Mouse (Mus musculus) embryonic facial prominence, embryonic 15.5 days (tissue): ENCODE results near the gene Apobr. TPM values are rescaled to one million over a fixed set of nuclear protein-coding genes. Genes with fewer than 3 reads are reported as not detected.

Experiments used
- ATAC-seq: fragments of 200-750 bp; cut with Nextera tagmentation; 2 replicates; pipeline ENCODE4 v1.8.0; 2017; ENCODE audit warnings: low read depth, moderate TSS enrichment; ENCODE audit not compliant: insufficient number of reproducible peaks, low FRiP score, low TSS enrichment
- H3K27ac ChIP-seq: fragments of 300-500 bp; sonication (generic); replicated peaks from 2 replicates; pipeline ENCODE4 v1.5.1; 2015; ENCODE audit warnings: mild to moderate bottlenecking, inconsistent platforms
- H3K27me3 ChIP-seq: fragments of 300-500 bp; sonication (generic); 2 replicates; pipeline ENCODE4 v1.6.1; 2015; ENCODE audit warnings: inconsistent platforms
- H3K36me3 ChIP-seq: fragments of 300-500 bp; sonication (generic); 2 replicates; pipeline ENCODE4 v1.6.1; 2015; ENCODE audit warnings: mild to moderate bottlenecking, inconsistent platforms
- H3K4me1 ChIP-seq: fragments of 300-500 bp; sonication (generic); 2 replicates; pipeline ENCODE4 v1.6.1; 2015; ENCODE audit warnings: inconsistent platforms
- H3K4me2 ChIP-seq: fragments of 300-500 bp; sonication (generic); replicated peaks from 2 replicates; pipeline ENCODE4 v1.6.1; 2015; ENCODE audit warnings: mild to moderate bottlenecking, inconsistent platforms
- H3K4me3 ChIP-seq: fragments of 300-500 bp; sonication (generic); replicated peaks from 2 replicates; pipeline ENCODE4 v1.5.1; 2015; ENCODE audit warnings: mild to moderate bottlenecking, inconsistent platforms
- H3K9ac ChIP-seq: fragments of 300-500 bp; sonication (generic); 2 replicates; pipeline ENCODE4 v1.6.1; 2015; ENCODE audit warnings: inconsistent platforms
- H3K9me3 ChIP-seq: fragments of 300-500 bp; sonication (generic); replicated peaks from 2 replicates; pipeline ENCODE4 v1.6.1; 2016; ENCODE audit warnings: inconsistent platforms
- WGBS: fragments of 180-500 bp; shearing (Covaris S2); methylation state at CpG from one replicate; pipeline ENCODE4 v1.1.7; 2015; 5-methylcytosine and 5-hydroxymethylcytosine counted together
- polyA plus RNA-seq: library from polyadenylated mRNA; unstranded; fragments of >200 nt; fragmentation: Nextera tagmentation; extraction: Ambion mirVana; gene quantifications from 2 replicates; pipeline ENCODE4 v1.2.1, GENCODE M21; 2015

The Apobr gene
- 1.4 and 1.5 TPM in 2 replicates for polyA plus RNA-seq

DNA sequence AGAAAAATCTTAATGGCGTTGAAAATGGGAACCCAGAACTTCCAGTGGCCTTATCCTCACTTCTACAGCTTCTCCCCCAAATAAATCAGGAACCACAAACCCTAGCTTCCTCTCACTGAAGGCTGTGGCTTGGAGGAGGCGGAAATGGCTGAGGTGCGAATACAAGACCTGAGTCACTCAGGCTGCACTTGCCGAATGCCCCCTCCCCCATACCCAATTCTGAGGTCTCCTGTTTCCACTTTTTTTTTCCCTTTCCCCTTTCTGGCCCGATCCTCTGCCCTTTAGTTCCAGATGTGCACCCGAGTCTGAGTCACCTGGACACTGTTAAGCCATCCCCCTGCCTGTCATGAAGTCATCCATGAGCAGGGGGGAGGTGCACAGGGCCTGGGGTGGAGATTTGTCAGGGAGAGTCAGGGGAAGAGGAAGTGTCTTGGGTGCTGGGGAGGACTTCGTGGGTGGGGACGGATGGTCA is at the start of gene Apobr:
Gene Apobr, plus strand, starts transcription at position 437 of the 472 bp plus-strand sequence.
- no peak within 1 kb of the TSS for H3K9ac ChIP-seq
- H3K4me2 ChIP-seq, result peak within 1 kb of the TSS; percentile 80
- peaks cover 15% of the 10 kb centered on the region for H3K27me3 ChIP-seq
- no peaks in the 10 kb centered on the region for H3K36me3 ChIP-seq
- no peaks in the 10 kb centered on the region for H3K9me3 ChIP-seq
- no peak for ATAC-seq
- WGBS, result 73% methylated on average over 8 of the region's 8 CpGs
- peaks cover 14% of the 10 kb centered on the region for H3K4me1 ChIP-seq
- peak within 1 kb of the TSS; percentile 94; the same call in 1 of the 2 replicates for H3K27ac ChIP-seq
- H3K4me3 ChIP-seq, result peak within 1 kb of the TSS; percentile 56

DNA sequence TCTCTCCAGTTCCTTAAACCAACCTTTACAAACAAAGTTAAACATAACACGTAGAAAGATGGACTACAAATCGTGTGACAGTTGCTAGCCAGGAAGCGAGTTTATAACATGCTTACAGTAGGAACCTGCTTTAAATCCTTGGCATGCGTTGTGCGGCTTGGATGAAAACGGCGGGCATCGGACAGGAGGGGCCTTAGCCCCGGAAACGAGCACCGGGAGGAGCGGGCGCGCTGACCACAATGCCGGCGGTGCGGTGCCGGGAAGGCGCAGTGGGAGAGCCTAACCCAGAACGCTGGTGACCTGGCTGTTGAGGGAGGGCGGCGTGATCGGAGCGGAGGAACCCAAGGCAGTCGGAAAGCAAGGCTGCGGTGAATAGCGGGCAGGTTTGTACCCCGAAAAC is 49.0 kb upstream of the Apobr start:
- Histone ChIP-seq H3K4me2 (peak overlapping the region; percentile 85), H3K9ac (peak overlapping the region; percentile 39; the same call in 1 of the 2 replicates), H3K4me3 (peak overlapping the region; percentile 49), H3K27ac (no peak overlapping the region), H3K4me1 (0 out of 2 replicates have a peak, but pooled peaks cover 8% of the 10 kb centered on the region), H3K9me3 (no peaks in the 10 kb centered on the region), H3K36me3 (no peaks in the 10 kb centered on the region), H3K27me3 (peaks cover 11% of the 10 kb centered on the region)
- ATAC-seq, result no peak
- WGBS, result 1% methylated on average over 28 of the region's 28 CpGs

DNA sequence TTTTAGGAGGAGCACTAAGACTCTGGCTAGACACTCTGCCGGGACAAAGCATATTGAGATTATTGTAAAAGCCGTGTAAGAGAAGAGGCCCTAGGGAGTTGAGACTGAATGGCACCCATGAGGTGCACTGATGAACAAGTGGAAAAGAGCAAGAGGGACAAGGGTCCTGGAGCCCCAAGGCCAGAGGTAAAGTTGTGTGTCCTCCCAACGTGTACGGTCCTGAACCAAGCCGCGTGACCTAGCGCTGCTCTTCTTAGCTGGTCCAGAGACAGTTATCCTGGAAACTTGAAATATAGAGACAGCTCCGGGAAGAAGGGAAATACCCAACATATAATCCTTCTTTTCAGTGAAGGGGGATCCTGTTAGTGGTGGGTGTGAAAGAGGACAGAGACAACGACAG is 48.3 kb upstream of the Apobr start:
- Histone ChIP-seq H3K4me1 (0 out of 2 replicates have a peak, but pooled peaks cover 8% of the 10 kb centered on the region), H3K4me2 (peak overlapping the region; percentile 85), H3K27me3 (peaks cover 11% of the 10 kb centered on the region), H3K9ac (no peak overlapping the region), H3K4me3 (peak overlapping the region; percentile 49), H3K9me3 (no peaks in the 10 kb centered on the region), H3K36me3 (no peaks in the 10 kb centered on the region), H3K27ac (no peak overlapping the region)
- ATAC-seq, result no peak
- WGBS, result 55% methylated on average over 9 of the region's 9 CpGs

DNA sequence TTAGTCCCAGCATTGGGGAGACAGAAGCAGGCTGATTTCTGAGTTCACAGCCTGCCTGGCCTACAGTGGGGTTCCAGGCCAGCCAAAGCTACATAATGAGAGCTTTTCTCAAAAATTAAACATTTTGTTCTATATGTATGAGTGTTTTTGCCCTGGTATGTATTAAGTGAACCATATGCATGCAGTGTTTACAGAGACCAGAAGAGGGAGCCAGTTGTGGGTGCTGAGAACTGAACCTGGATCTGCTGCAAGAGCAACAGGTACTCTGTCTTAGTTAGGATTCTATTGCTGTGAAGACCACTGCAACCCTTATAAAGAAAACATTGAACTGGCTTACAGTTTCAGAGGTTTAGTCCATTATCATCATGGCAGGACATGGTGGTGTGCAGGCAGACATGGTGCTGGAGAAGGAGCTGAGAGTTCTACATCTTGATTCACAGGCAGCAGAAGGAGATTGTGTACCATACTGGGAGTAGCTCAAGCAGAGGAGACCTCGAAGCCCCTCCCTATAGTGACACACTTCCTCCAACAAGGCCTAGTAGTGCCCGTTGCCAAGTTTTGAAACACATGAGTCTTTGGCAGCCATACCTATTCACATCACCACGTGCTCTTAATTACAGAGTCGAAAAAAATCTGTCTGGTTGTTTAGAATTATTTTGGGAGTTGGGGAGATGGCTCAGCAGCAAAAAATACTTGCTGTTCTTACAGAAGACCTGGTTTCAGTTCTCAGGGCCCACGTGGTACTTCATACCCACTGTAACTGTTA is 46.7 kb upstream of the Apobr start:
- Histone ChIP-seq H3K4me2 (no peak overlapping the region), H3K4me1 (0 out of 2 replicates have a peak, but pooled peaks cover 8% of the 10 kb centered on the region)

DNA sequence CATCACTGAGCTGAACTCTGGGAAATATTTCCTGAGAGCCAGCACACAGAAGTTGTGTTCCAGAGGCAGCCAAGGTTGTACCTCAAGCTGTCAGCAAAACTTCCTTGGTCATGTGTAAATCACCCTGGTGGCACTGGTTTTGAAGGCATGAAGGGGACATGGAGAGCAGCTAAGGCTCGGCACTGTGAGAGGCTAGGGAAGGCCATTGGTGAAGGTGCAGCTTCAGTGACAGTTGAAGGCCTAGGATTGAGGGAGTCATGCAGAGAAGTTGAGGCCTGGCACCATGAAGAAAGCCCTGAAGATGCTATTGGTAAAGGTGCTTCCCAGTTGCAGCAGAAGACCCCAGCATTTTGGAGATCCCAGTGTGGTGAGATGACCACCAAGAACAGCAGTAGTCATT is 43.1 kb upstream of the Apobr start:
- no peak for ATAC-seq
- H3K27me3 ChIP-seq, result peaks cover 5% of the 10 kb centered on the region
- no peaks in the 10 kb centered on the region for H3K9me3 ChIP-seq
- no peak overlapping the region for H3K4me2 ChIP-seq
- WGBS, result 88% methylated on average over 1 of the region's 1 CpGs
- 0 out of 2 replicates have a peak, but pooled peaks cover 3% of the 10 kb centered on the region for H3K4me1 ChIP-seq
- no peak overlapping the region for H3K4me3 ChIP-seq
- H3K9ac ChIP-seq, result no peak overlapping the region
- peaks cover 19% of the 10 kb centered on the region for H3K36me3 ChIP-seq
- no peak overlapping the region for H3K27ac ChIP-seq

More for the DNA sequence above, 46.7 kb upstream of the Apobr start:
- no peak overlapping the region for H3K27ac ChIP-seq
- H3K36me3 ChIP-seq, result no peaks in the 10 kb centered on the region
- WGBS, result 50% methylated on average over 5 of the region's 5 CpGs
- no peak overlapping the region for H3K4me3 ChIP-seq
- H3K9me3 ChIP-seq, result no peaks in the 10 kb centered on the region
- no peak; the same call in 1 of the 2 replicates for ATAC-seq
- no peak overlapping the region for H3K9ac ChIP-seq
- H3K27me3 ChIP-seq, result peaks cover 11% of the 10 kb centered on the region

DNA sequence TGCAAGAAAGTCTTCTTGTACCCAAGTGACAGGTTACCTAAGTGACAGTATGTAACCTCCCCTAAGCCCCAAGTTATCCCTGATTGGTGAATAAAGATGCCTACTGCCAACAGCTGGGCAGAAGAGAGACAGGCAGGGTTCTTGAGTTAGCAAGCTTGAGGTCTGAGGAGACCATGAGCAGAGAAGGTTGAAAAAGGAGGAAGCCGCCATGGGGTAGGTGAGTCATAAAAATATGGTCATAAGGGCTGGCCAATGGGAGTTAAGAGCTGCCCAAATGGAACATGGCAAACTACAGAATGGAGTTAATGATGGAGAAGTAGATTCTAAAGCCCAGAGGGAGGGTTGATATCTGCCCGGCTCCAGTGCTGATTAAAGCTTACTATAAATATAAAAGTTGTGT is 39.1 kb upstream of the Apobr start:
- Histone ChIP-seq H3K27ac (no peak overlapping the region), H3K9ac (no peak overlapping the region), H3K4me2 (no peak overlapping the region), H3K9me3 (no peaks in the 10 kb centered on the region), H3K36me3 (peaks cover 59% of the 10 kb centered on the region), H3K27me3 (no peaks in the 10 kb centered on the region), H3K4me3 (no peak overlapping the region), H3K4me1 (no peaks in the 10 kb centered on the region)
- no peak for ATAC-seq
- WGBS, result 80% methylated on average over 2 of the region's 2 CpGs

DNA sequence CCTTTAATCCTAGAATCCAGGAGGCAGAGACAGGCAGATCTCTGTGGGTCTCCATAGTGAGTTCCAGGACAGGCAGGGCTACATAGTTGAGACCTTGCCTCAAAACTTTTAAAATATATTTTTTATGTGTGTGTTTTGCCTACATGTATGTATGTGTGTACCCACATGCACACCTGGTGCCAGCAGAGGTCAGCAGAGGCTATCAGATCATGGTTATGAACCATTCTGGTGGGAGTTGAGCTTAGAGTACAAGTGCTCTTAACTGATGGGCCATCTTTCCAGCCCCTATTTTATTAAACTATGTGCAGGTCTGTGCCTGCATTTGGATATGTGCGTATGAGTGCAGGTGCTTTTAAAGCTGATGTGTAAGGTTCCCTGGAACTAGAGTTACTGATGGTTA is 29.9 kb upstream of the Apobr start:
- Histone ChIP-seq H3K27me3 (no peaks in the 10 kb centered on the region), H3K27ac (no peak overlapping the region), H3K9me3 (no peaks in the 10 kb centered on the region), H3K36me3 (peaks cover 95% of the 10 kb centered on the region), H3K4me3 (no peak overlapping the region), H3K4me2 (no peak overlapping the region), H3K4me1 (no peaks in the 10 kb centered on the region), H3K9ac (no peak overlapping the region)
- WGBS, result 94% methylated on average over 1 of the region's 1 CpGs
- no peak for ATAC-seq

DNA sequence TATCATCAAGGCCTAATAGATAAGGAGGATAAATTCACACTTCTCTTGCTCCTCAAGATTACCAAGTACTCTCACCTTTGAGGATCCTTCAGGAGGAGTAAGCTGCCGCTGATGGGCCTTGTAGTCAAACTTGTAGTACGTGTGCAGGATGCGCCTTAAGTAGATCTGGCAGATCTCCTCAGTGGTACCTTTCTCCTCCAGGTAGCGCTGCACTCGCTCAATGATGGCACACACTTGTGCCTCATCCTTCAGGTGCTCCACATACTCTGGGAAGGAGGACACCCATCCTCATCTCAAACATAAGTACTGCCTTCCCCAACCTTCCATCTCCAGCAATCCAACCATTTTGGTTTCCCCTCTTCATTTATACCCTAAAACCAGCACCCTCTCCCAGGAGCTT is 28.1 kb upstream of the Apobr start:
- no peak overlapping the region for H3K4me2 ChIP-seq
- H3K27me3 ChIP-seq, result no peaks in the 10 kb centered on the region
- H3K27ac ChIP-seq, result no peak overlapping the region
- no peak overlapping the region for H3K4me3 ChIP-seq
- no peaks in the 10 kb centered on the region for H3K9me3 ChIP-seq
- H3K9ac ChIP-seq, result no peak overlapping the region
- 92% methylated on average over 5 of the region's 5 CpGs for WGBS
- H3K4me1 ChIP-seq, result no peaks in the 10 kb centered on the region
- H3K36me3 ChIP-seq, result peaks cover 93% of the 10 kb centered on the region
- ATAC-seq, result no peak

DNA sequence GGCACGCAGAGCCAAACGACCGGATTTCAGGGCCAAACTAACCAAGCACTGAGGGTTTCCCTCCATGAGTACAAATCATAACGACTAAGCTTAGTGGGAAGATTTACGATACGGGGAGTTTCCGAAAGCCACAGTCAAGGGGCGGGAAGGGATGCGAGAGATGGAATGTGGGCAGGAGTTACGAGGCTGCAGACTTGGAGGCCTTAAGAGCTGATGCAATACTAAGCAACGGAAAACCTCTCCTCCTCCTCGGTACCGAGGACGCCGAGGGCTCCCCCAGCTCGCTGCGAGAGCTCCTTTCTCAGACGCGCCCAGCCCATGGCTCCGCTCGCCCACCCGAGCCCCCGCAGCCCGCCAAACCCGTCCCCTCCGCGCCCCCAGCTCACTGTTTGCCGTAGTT is 19.0 kb upstream of the Apobr start:
- Histone ChIP-seq H3K4me3 (peak overlapping the region; percentile 72), H3K27me3 (no peaks in the 10 kb centered on the region), H3K4me1 (peaks cover 7% of the 10 kb centered on the region; the same call in 1 of the 2 replicates), H3K27ac (peak overlapping the region; percentile 90), H3K9ac (peak overlapping the region; percentile 76), H3K4me2 (peak overlapping the region; percentile 60), H3K36me3 (peaks cover 39% of the 10 kb centered on the region), H3K9me3 (no peaks in the 10 kb centered on the region)
- under 1% methylated on average over 28 of the region's 28 CpGs for WGBS
- ATAC-seq, result peak; percentile 26; the same call in 1 of the 2 replicates

DNA sequence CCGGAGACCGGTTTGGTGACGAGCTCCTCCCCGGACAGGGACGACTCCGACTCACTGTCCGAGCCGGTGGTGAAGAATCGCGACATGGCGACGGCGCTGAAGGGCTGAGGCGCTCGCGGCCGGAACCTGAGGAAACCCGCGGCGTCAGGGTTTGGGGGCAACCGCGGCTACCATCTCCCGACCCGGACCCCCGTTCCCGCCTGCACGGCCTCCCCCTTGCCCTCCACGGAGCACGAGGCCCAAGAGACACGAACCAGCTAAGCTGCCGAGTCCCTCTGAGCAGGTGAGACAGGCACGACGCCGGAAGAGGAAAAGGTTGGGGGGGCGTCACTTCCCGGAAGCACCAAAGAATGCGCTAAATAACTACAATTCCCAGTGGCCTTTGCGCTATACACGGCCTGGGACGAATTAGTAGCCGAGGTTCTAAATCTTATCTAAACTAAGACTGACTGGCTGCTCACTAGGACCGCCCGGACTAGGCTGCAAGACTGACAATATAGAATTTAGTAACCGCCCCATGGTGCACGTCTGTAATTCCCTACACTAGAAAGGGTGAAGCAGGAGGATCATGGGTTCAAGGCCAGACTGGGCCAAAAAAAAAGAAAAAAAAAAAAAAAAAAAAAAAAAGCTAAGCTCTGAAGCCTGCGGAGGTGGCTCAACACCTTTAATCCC is 18.5 kb upstream of the Apobr start, which contains the start of gene Eif3c:
Gene Eif3c, minus strand, starts transcription at position 318 of the 672 bp plus-strand sequence.
- Histone ChIP-seq H3K4me2 (peak within 1 kb of the TSS; percentile 60), H3K27ac (peak within 1 kb of the TSS; percentile 90), H3K36me3 (peaks cover 33% of the 10 kb centered on the region), H3K9me3 (no peaks in the 10 kb centered on the region), H3K9ac (peak within 1 kb of the TSS; percentile 76), H3K4me3 (peak within 1 kb of the TSS; percentile 72), H3K27me3 (no peaks in the 10 kb centered on the region), H3K4me1 (peaks cover 7% of the 10 kb centered on the region; the same call in 1 of the 2 replicates)
- 0% methylated on average over 46 of the region's 46 CpGs for WGBS
- peak; percentile 95 for ATAC-seq

DNA sequence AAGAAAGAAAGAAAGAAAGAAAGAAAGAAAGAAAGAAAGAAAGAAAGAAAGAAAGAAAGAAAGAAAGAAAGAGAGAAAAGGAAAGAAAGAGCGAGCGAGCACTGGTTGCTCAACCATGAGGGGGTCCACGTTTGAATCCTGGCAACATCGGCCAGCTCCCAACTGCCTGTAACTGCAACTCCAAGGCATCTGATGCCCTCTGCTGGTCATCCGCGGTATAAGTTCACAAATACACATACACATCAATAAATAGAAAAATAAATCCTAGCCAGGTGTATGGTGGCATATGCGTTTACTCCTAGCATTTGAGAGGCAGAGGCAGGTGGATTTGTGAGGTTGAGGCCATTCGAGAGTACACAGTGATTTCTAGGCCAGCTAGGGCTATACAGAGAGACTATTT is 7.8 kb upstream of the Apobr start:
- WGBS, result 57% methylated on average over 8 of the region's 8 CpGs
- Histone ChIP-seq H3K4me1 (peaks cover 6% of the 10 kb centered on the region), H3K36me3 (peaks cover 34% of the 10 kb centered on the region), H3K27ac (no peak overlapping the region), H3K4me3 (no peak overlapping the region), H3K9me3 (no peaks in the 10 kb centered on the region), H3K9ac (no peak overlapping the region), H3K4me2 (no peak overlapping the region), H3K27me3 (no peaks in the 10 kb centered on the region)
- no peak for ATAC-seq
